Mouse (Mus musculus) CD4-positive, CD25-positive, alpha-beta regulatory T cell, adult 2 months (primary cell): ENCODE data around the gene Sar1a.

Experiments used
- DNase-seq: peaks from one replicate; pipeline ENCODE4 v3.0.0-alpha.2; 2012; ENCODE audit warnings: low read depth, low spot score

The Sar1a gene

DNA sequence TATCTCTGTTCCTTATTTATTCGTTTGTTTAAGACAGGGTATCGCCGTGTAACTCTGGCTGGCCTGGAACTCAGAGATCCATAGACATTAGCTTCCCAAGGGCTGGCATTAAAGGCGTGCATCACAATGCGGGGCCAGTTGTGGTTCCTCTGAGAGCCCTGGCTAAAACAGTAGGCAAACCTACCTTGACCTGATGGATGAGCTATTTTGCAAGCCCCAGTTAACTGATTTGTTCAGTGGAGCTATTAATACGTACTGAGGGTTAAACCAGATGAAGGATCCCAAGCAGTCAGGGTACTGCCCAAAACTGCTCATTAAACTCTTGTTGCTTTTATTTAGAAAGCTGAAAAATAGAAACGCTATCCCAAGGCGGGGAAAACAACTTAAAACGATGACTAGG, 554 bp upstream of the Sar1a start:
- no peak for DNase-seq

DNA sequence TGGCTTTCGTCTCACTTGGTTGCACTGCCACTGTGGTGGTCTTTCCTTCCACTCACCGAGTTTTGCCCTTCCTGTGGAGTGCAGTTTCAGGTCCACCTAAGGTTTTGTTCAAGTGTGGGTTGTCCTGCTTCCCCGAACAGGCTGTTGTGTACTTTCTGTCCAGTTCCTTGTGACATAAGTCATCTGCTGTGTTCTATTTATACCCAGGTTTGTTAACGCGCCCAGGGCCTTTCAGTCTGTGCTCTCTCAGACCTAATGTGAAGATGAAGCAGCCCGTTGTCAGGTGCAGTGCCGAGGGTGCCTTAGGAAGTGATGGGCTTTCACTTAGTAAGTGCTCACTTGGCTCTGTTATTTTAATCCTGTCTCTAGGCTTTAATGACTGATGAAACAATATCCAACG, 9.3 kb downstream of the Sar1a start:
- DNase-seq, result no peak

- no peak for DNase-seq
Observed at GRCm38 (mm10) chr10:61693563-61693962, 13.5 kb downstream of the Sar1a start.

DNA sequence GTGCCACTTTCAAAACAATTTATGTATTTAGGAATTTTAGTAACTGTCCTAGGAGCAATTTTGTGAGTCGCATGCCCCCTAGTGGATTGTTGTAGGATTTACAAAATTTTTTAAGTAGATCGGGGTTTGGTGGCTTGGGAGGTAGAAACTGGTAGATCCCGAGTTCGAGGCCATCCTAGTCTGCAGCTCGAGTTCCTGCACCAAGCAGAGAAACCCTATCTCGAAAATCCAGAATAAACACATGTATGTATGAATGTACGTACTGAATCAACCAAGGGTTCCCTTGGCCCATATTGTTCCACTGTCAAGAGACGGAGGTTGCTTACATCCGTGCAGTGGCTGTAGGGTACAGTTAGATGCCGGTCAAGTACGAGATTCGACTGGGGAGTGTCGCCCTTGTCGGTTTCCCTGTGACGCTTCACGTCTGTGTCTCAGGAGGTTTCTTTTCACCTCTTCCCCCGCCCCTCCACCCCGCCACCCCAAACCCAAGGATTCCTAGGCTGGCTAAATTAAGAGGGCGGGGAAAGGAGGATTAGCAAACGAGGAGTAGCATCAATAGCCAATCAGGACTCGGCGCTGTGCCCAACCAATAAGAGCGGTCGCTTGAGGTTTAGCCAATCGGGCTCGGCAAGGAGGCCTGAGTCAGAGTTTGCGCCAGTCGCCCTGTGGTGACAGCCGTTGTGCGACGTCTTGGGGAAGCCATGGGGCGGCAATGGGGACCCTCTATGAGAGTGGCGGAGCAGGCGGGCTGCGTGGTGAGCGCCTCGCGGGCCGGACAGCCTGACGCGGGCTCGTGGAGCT, 15.0 kb downstream of the Sar1a start, which contains the start of gene Tysnd1:
Gene Tysnd1 (plus strand): TSS at position 645 of the 801 bp plus-strand sequence.
- peak; percentile 96 for DNase-seq

GRCm38 (mm10) chr10:61695703-61696559, 15.8 kb downstream of the Sar1a start:
- peak; percentile 59 for DNase-seq

DNA sequence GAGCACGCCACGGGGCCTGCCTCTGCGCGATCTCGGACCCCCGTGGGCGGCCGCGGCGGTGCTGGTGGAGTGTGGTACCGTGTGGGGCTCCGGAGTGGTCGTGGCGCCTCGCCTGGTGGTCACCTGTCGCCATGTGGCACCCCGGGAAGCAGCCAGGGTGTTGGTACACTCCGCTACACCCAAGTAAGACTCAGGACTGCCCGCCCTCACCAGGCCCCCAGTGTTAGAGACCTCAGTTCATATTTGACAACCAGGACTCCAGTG, 16.4 kb downstream of the Sar1a start:
- no peak for DNase-seq

DNA sequence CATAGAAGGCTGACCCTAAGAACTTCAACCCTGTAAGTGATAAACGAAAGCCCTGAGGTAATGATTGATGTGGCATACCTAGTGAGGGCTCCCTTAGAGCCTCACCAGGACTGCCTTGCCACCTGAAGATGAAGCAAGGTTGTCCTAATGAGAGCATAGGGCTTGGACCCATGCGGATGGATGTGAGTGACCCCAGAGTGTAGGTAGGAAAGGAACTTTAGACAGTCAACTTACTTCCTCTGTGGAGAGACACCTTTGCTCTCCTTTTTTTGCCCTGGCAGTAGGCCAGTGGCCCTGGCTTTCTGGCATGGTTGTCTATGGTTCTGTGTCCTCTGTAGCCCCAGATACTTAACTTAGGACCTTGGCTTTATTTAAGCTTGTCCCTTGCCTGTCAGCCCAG, 16.9 kb downstream of the Sar1a start:
- DNase-seq, result no peak

DNA sequence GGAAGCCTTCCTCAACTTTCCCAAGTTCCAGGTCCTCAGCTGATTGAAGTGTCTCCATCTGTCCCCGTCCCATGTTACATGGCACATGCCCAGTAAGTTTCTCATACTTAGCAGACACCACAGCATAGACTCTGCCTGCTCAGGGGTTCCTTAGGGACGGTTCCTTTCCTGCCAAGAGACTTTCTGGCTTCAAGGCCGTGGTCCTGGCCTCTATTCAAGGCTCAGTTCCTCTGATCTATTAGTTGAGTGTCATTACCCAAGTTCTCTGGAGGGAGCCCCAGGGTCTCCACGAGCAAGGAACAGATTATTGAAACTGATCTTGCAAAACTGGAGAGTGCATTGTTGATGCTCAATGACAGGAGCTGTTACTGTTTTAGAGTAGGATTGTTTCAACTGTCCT, 24.6 kb downstream of the Sar1a start:
- no peak for DNase-seq

- DNase-seq, result no peak
Observed at GRCm38 (mm10) chr10:61706412-61707375, 26.6 kb downstream of the Sar1a start.

GRCm38 (mm10) chr10:61713601-61714000, 33.5 kb downstream of the Sar1a start:
- DNase-seq, result no peak

DNA sequence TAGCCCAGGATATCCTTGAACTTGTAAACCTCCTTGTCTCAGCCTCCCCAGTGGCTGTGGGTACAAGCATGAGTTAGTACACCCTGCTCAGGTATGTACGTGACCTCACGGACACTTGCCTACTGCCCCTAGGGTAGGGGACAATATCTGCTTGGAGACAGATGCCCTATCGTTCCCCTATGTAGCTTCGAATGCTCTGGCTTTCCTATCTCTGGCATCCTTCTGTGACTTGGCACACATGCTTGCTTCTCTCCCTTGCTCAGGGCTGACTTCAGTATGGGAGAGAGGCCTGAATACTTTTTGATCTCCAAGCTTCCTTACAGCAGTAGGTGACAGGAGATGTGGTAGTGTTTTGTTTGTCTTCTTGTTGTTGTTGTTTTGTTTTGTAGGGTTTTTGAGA, 34.0 kb downstream of the Sar1a start:
- no peak for DNase-seq

DNA sequence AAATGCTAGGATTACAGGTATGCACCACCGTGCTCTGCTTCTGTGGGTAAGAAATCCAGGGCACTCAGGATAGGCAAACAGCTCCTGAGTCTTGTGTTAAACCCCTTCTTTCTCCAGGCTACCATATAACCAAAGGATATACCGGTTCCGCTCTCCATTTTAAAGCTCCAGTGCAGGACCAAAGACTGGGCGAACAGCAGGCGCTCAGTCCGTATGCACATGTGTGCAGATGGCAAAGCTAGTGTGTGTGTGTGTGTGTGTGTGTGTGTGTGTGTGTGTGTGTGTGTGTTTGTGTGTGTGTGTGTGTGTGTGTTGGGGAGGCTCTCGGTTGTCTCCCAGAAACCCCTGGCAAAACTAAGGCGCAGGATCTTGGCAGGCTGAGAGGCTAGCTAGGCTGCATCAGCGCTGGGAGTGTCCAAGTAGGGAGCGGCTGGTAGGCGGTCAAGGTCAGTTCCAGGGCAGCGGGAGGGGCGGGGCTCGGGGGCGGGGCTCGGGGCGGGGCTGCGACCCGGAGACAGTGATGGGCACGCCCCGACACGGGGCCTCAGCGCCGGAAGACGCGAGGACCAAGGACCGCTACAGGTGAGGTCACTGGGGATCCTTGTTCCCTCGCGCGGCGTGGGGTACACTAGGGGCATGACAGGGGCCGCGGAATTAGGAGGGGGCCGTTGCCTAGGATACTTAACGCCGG, 34.8 kb downstream of the Sar1a start, which contains the start of gene Aifm2:
Gene Aifm2 (plus strand): TSS at position 493 of the 691 bp plus-strand sequence.
- DNase-seq, result peak; percentile 41

- DNase-seq, result no peak
Observed at GRCm38 (mm10) chr10:61715462-61715837, 35.4 kb downstream of the Sar1a start.

DNA sequence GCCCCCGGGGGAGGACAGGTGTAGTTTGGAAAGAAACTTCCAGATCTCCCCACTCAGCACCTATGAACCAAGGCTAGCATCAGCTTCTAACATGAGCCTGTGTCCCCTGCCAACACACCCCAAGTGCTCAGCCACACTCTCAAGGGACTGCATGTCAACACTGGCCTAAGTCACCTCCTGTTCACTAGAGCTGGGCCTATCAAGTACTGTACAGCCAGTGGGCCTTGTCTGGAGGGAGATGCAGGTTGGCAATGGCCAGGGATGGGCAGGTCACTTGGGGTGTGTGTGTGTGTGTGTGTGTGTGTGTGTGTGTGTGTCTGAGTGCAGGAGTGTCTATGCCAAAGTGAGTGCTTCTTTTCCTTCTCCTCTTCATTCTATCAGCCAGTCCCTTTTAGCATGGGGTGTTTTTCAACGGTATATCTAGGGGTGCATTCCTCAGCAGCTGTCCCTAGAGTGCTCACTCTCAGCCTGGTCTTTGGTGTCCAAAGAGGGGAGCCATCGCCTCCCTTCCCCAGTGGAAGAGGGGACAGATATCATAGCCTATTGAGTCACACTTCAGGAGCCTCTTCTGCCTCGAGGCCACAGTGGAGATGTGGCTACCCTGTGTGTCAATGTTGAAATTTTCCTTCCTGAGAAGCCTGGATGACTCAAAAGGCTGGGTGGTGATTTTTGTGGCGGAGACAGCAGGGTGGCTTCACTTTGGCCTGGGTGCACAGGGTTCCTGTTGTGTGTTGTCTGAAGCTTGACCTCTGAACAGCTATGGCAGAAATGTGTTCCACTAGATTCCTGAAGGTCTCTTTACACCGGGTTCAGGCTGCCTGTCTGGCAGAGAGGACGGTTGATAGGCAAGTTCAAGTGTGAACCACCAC, 36.1 kb downstream of the Sar1a start:
- no peak for DNase-seq

DNA sequence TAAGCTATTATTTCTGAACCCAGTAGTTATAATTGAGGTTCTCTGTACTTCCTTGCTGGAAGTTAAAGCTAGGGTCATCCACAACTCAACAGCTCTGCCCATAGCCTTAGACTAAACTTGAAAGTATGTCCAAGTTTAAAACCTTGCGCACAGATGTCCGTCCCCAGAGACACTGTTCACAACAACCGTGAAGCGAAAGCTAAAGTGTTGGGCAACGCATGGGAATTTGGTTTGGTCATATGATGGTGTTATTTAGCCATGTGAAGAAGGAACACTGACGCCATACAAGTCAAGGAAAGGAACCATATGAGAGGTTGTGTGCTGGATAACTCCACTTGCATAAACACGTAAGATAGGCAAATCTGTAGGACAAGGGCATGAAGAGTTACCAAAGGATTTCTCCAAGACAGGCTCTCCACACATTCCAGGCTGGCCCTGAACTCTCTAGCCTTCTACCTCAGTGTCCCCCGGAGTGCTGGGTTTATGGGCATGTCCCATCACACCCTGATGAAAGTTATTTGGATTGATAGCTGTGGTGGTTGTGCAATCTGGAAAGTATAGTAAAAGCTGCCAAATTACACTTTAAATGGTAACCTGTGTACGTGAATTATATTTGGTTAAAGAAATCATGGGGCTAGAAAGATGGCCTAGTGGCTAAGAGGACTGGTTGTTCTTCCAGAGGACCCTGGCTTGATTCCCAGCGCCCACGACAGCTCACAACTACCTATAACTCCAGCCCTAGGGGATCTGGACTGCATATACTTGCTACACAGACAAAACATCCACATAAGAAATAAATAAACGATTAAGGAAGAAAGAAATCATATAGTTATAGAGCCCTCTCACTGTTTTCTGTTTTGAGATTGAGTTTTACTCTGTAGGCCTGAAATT, 37.6 kb downstream of the Sar1a start:
- DNase-seq, result no peak

DNA sequence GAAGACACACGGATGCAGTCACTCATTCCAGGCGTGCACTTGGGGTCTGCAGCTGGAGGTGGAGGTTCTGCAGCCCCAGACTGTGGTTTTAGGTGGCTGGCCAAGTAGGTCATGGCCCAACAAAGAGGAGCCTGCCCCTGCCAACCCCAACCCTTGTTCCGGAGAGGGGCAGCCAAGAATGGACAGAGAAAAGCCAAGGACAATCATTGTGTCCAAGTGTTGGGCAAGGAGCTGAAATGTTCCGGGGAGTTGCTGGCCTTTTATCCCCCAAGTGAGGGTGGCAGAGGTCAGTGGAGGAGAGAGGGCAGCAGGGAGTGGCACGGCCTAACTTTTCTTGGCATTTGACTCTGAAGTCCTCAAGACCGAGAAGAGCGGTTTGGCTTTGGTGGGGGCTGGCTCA, 40.2 kb downstream of the Sar1a start:
- DNase-seq, result no peak

GRCm38 (mm10) chr10:61722215-61722614, 42.1 kb downstream of the Sar1a start:
- no peak for DNase-seq

- no peak for DNase-seq
Observed at GRCm38 (mm10) chr10:61723271-61723670, 43.2 kb downstream of the Sar1a start.

GRCm38 (mm10) chr10:61729181-61729580, 49.1 kb downstream of the Sar1a start:
- no peak for DNase-seq
